In the genomic region with DNA sequence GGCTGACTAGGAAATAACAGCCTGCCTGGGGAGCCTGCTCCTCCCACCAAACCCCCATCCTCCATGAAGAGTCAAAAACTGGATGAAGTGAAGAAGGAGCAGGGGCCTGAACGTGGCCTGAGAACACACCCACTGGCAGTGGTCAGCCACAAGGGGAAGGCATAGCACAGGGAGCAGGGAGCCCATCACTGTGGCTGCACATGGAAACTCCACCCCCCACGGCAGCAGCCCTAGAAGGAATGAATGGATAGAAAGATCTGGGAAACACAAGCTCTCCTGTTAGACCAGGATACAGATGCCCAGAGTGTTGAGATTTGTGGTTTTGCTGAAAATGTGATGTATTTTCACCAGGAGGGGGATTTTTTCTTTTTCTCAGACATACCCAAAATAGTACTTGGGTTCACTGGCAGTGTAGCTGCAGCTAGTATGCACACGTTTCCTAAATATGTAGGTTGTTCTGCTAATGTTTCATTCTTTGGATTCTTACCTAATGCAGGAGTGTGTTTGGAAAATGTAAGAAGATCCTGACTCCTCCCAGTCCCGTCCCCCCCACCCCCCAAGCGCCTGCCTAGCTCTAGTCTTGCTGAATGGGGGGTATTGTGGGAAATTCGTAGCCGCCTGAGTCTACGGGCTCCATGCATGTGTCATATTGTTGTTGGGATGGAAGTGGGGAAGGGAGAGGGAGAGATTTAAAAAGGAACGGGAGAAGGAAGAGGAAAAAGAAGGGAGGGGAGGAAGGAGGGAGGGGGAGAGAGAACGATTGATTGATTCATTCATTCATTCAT, we compare ENCODE assay signal across 8 mouse cellular contexts. TPM values are rescaled to one million over a fixed set of nuclear protein-coding genes. Genes with fewer than 3 reads are reported as not detected.
DNase-seq lines count a peak whose midpoint lies in the region; ATAC-seq and TF ChIP-seq lines count a peak whose summit lies in the region.

No protein-coding gene starts in this region.

- no peaks in the 10 kb centered on the region for H3K36me3 ChIP-seq in heart, embryonic 12.5 days
- H3K36me3 ChIP-seq in forebrain, embryonic 15.5 days, result no peaks in the 10 kb centered on the region
- no peaks in the 10 kb centered on the region for H3K36me3 ChIP-seq in midbrain, embryonic 12.5 days
- H3K36me3 ChIP-seq in heart, adult 2 months (ENCODE audit: control insufficient read depth, insufficient read depth, low read length), result no peaks in the 10 kb centered on the region

- no peak for TF ChIP-seq CTCF in heart, adult 2 months (IDR thresholded peaks at IDR 0.05)

- no peak for TF ChIP-seq POLR2A in heart, adult 2 months (IDR thresholded peaks at IDR 0.05; ENCODE audit: insufficient read depth, low read depth, low read length)

- H3K27ac ChIP-seq in heart, embryonic 12.5 days (ENCODE audit: poor library complexity, severe bottlenecking), result no peak overlapping the region
- H3K27ac ChIP-seq in forebrain, embryonic 15.5 days (replicated peaks), result peak overlapping the region; percentile 82
- peak overlapping the region; percentile 31; the same call in 1 of the 2 replicates for H3K27ac ChIP-seq in midbrain, embryonic 12.5 days (replicated peaks)
- no peak overlapping the region for H3K27ac ChIP-seq in heart, adult 2 months

- H3K4me1 ChIP-seq in heart, embryonic 12.5 days (replicated peaks), result no peaks in the 10 kb centered on the region
- H3K4me1 ChIP-seq in forebrain, embryonic 15.5 days, result peaks cover 27% of the 10 kb centered on the region
- peaks cover 16% of the 10 kb centered on the region for H3K4me1 ChIP-seq in midbrain, embryonic 12.5 days
- no peaks in the 10 kb centered on the region for H3K4me1 ChIP-seq in heart, adult 2 months (ENCODE audit: control insufficient read depth, insufficient read depth, low read length)

- no peak overlapping the region for H3K9ac ChIP-seq in heart, embryonic 12.5 days
- H3K9ac ChIP-seq in forebrain, embryonic 15.5 days (replicated peaks), result no peak overlapping the region
- no peak overlapping the region for H3K9ac ChIP-seq in midbrain, embryonic 12.5 days (replicated peaks)
- no peak overlapping the region for H3K9ac ChIP-seq in heart, adult 2 months (ENCODE audit: low read depth, low read length)

- H3K27me3 ChIP-seq in heart, embryonic 12.5 days (replicated peaks), result no peaks in the 10 kb centered on the region
- H3K27me3 ChIP-seq in forebrain, embryonic 15.5 days, result no peaks in the 10 kb centered on the region
- no peaks in the 10 kb centered on the region for H3K27me3 ChIP-seq in midbrain, embryonic 12.5 days
- no peaks in the 10 kb centered on the region for H3K27me3 ChIP-seq in heart, adult 2 months (ENCODE audit: control insufficient read depth, insufficient read depth, low read length)

- no peak overlapping the region for H3K4me2 ChIP-seq in heart, embryonic 12.5 days
- no peak overlapping the region for H3K4me2 ChIP-seq in forebrain, embryonic 15.5 days (replicated peaks)
- no peak overlapping the region for H3K4me2 ChIP-seq in midbrain, embryonic 12.5 days (replicated peaks)

- H3K9me3 ChIP-seq in heart, embryonic 12.5 days (replicated peaks), result no peaks in the 10 kb centered on the region
- no peaks in the 10 kb centered on the region for H3K9me3 ChIP-seq in forebrain, embryonic 15.5 days
- H3K9me3 ChIP-seq in midbrain, embryonic 12.5 days, result no peaks in the 10 kb centered on the region

- WGBS in heart, embryonic 12.5 days, result 50% methylated on average over 10 of the region's 10 CpGs
- 66% methylated on average over 10 of the region's 10 CpGs for WGBS in forebrain, embryonic 15.5 days
- WGBS in midbrain, embryonic 12.5 days, result 59% methylated on average over 10 of the region's 10 CpGs
- 72% methylated on average over 10 of the region's 10 CpGs for WGBS in heart, adult 2 months

- H3K79me2 ChIP-seq in heart, adult 2 months (replicated peaks; ENCODE audit: control insufficient read depth, insufficient read depth, low read length), result no peaks in the 10 kb centered on the region

- H3K4me3 ChIP-seq in heart, embryonic 12.5 days, result no peak overlapping the region
- no peak overlapping the region for H3K4me3 ChIP-seq in forebrain, embryonic 15.5 days
- H3K4me3 ChIP-seq in midbrain, embryonic 12.5 days, result no peak overlapping the region
- no peak overlapping the region for H3K4me3 ChIP-seq in heart, adult 2 months

- intact Hi-C loops in heart, postnatal 25 days (cut with DNase I), result no loop called here
- intact Hi-C loops in heart, adult 2 months (cut with DNase I), result no loop called here

- no peak for DNase-seq in heart, postnatal 25 days (ENCODE audit: low spot score)
- DNase-seq in MN1 (ENCODE audit: low spot score), result peak; percentile 36
- DNase-seq in urinary bladder, postnatal 10 days (ENCODE audit: low spot score), result no peak
- no peak for DNase-seq in heart, adult 2 months
- DNase-seq in c-Kit-positive CD71-positive TER-119-positive erythroid progenitor cells, embryonic 14.5 days (ENCODE audit: low spot score), result no peak

- ATAC-seq in heart, embryonic 12.5 days (ENCODE audit: insufficient number of reproducible peaks, low FRiP score), result peak; percentile 67; the same call in 1 of the 2 replicates
- ATAC-seq in forebrain, embryonic 15.5 days (replicated peaks), result 0 out of 2 replicates have a peak, but pooled peaks have one; percentile 43
- ATAC-seq in midbrain, embryonic 12.5 days (ENCODE audit: low FRiP score, low read depth), result no peak

- TF ChIP-seq EP300 in heart, adult 2 months (IDR thresholded peaks at IDR 0.05; ENCODE audit: insufficient read depth, low read depth, low read length), result no peak

RNA-seq across cellular contexts. Expression of a gene that starts 56.8 kb away (rescaled TPM):
- 3.1 and 4.4 TPM in 2 replicates for polyA plus RNA-seq in heart, embryonic 12.5 days (2016; fragmentation: Nextera tagmentation; extraction: Ambion mirVana)
- total RNA-seq in heart, postnatal 25 days (2021), result 1 to 10 TPM; 7.8 to 9.5 TPM
- polyA plus RNA-seq in forebrain, embryonic 15.5 days (2015; fragmentation: Nextera tagmentation; extraction: Ambion mirVana), result 20.1 and 22.0 TPM in 2 replicates
- 27.5 and 28.0 TPM in 2 replicates for polyA plus RNA-seq in midbrain, embryonic 12.5 days (2016; fragmentation: Nextera tagmentation; extraction: Ambion mirVana)
- 1 to 10 TPM; 6.8 to 7.3 TPM for total RNA-seq in heart, adult 2 months (2021)
- 6.3 and 7.0 TPM in 2 replicates for polyA plus RNA-seq in heart, adult 2 months (2012; rRNA removed)

Comparison
In these comparisons a context has a peak if more than half of its experiments do, and no peak if none do; other contexts are left out.
1. H3K27ac ChIP-seq: peak in forebrain, embryonic 15.5 days (single experiment) and midbrain, embryonic 12.5 days (single experiment); none in heart, embryonic 12.5 days (single experiment) and heart, adult 2 months (single experiment).